Mouse (Mus musculus) myocyte (in vitro differentiated cells): Measurements from ENCODE around the gene Nup107.

Source experiments
- E2F4 ChIP-seq: IDR thresholded peaks from one replicate; pipeline ENCODE4 v1.6.1; 2011; ENCODE audit warnings: mild to moderate bottlenecking, control low read depth, moderate library complexity; ENCODE audit not compliant: insufficient read depth
- MAX ChIP-seq: IDR thresholded peaks from one replicate; pipeline ENCODE4 v1.6.1; 2011; ENCODE audit warnings: low read depth, mild to moderate bottlenecking, control low read depth
- POLR2A ChIP-seq: IDR thresholded peaks from one replicate; pipeline ENCODE4 v1.6.1; 2011; ENCODE audit warnings: low read depth, mild to moderate bottlenecking, control low read depth, moderate library complexity; ENCODE audit not compliant: insufficient read length
- POLR2AphosphoS2 ChIP-seq: IDR thresholded peaks from one replicate; pipeline ENCODE4 v1.6.1; 2011; ENCODE audit warnings: low read depth, control low read depth; ENCODE audit not compliant: insufficient read length
- SRF ChIP-seq: IDR thresholded peaks from one replicate; pipeline ENCODE4 v1.6.1; 2011; ENCODE audit warnings: low read depth; ENCODE audit not compliant: control insufficient read depth, insufficient read length
- TCF12 ChIP-seq: IDR thresholded peaks from one replicate; pipeline ENCODE4 v1.6.1; 2011; ENCODE audit warnings: mild to moderate bottlenecking, control low read depth; ENCODE audit not compliant: poor library complexity, insufficient read depth, severe bottlenecking
- USF1 ChIP-seq: IDR thresholded peaks from one replicate; pipeline ENCODE4 v1.6.1; 2011; ENCODE audit warnings: low read depth, mild to moderate bottlenecking, control low read depth, moderate library complexity

- TF ChIP-seq POLR2A (no peak), POLR2AphosphoS2 (no peak), TCF12 (no peak), USF1 (no peak), E2F4 (no peak), SRF (no peak), MAX (no peak)
Measured at GRCm38 (mm10) chr10:117838924-117839323, 46.4 kb upstream of the Nup107 start.
